Mouse (Mus musculus) limb, embryonic 12.5 days (tissue): ENCODE measurements around the gene Lama2. TPM values are rescaled to one million over a fixed set of nuclear protein-coding genes. Genes with fewer than 3 reads are reported as not detected.
"Not testable (repeated sequence)": the region's sequence is repeated elsewhere in the genome, so short reads cannot be mapped to it uniquely, and the experiment has no call there.

Experiments
- ATAC-seq: fragments of 200-750 bp; cut with Nextera tagmentation; 2 replicates; pipeline ENCODE4 v1.8.0; 2017; ENCODE audit warnings: low read depth, moderate TSS enrichment; ENCODE audit not compliant: insufficient number of reproducible peaks, insufficient read depth, low FRiP score, low TSS enrichment
- H3K27ac ChIP-seq: fragments of 300-500 bp; sonication (generic); 2 replicates; pipeline ENCODE4 v1.5.1; 2016; ENCODE audit warnings: mild to moderate bottlenecking, moderate library complexity
- H3K27me3 ChIP-seq: fragments of 300-500 bp; sonication (generic); 2 replicates; pipeline ENCODE4 v1.6.1; 2016; ENCODE audit warnings: mild to moderate bottlenecking, moderate library complexity
- H3K36me3 ChIP-seq: fragments of 300-500 bp; sonication (generic); 2 replicates; pipeline ENCODE4 v1.6.1; 2016; ENCODE audit warnings: mild to moderate bottlenecking, moderate library complexity
- H3K4me1 ChIP-seq: fragments of 300-500 bp; sonication (generic); replicated peaks from 2 replicates; pipeline ENCODE4 v1.6.1; 2016
- H3K4me2 ChIP-seq: fragments of 300-500 bp; sonication (generic); 2 replicates; pipeline ENCODE4 v1.6.1; 2016; ENCODE audit warnings: mild to moderate bottlenecking, moderate library complexity
- H3K4me3 ChIP-seq: fragments of 300-500 bp; sonication (generic); replicated peaks from 2 replicates; pipeline ENCODE4 v1.5.1; 2016; ENCODE audit warnings: mild to moderate bottlenecking
- H3K9ac ChIP-seq: fragments of 300-500 bp; sonication (generic); replicated peaks from 2 replicates; pipeline ENCODE4 v1.6.1; 2016; ENCODE audit warnings: mild to moderate bottlenecking, moderate library complexity
- H3K9me3 ChIP-seq: fragments of 300-500 bp; sonication (generic); 2 replicates; pipeline ENCODE4 v1.6.1; 2016; ENCODE audit warnings: mild to moderate bottlenecking, moderate library complexity
- WGBS: fragments of 180-500 bp; shearing (Covaris S2); methylation state at CpG from one replicate; pipeline ENCODE4 v1.1.7; 2016; 5-methylcytosine and 5-hydroxymethylcytosine counted together
- polyA plus RNA-seq: library from polyadenylated mRNA; unstranded; fragments of >200 nt; fragmentation: Nextera tagmentation; extraction: Ambion mirVana; gene quantifications from 2 replicates; pipeline ENCODE4 v1.2.1, GENCODE M21; 2016

Lama2 gene
- polyA plus RNA-seq, 1 experiment from 2014 or later: 13.3 TPM

- H3K9me3 ChIP-seq: no peaks in the 10 kb centered on the region
- WGBS: 88% methylated on average over 2 of the region's 2 CpGs
- no peak overlapping the region for H3K4me2 ChIP-seq
- H3K4me3 ChIP-seq: no peak overlapping the region
- no peak overlapping the region for H3K27ac ChIP-seq
- no peaks in the 10 kb centered on the region for H3K27me3 ChIP-seq
- H3K4me1 ChIP-seq: no peaks in the 10 kb centered on the region
- H3K9ac ChIP-seq: no peak overlapping the region
- ATAC-seq: no peak
- H3K36me3 ChIP-seq: no peaks in the 10 kb centered on the region
These were observed 646.0 kb downstream of the Lama2 start for GRCm38 (mm10) chr10:26973575-26973974.

DNA sequence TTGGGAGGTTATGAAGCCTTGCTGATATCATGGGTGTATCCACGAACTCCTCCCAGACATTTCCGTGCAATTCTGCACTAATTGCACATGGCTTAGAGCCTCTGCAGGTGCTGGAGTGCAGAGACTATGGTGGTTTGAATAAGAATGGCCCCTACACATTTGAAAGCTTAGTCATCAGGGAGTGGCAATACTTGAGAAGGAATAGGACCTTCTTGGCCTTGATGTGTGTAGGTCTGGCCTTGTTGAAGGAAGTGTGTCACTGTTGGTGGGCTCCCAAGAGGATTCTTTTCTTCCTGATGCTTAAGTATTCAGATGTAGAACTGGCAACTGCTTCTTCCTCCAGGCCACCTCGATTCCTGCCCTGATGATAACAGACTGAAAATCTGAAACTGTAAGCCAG lies 661.0 kb downstream of the Lama2 start:
- H3K27me3 ChIP-seq: no peaks in the 10 kb centered on the region
- no peak overlapping the region for H3K9ac ChIP-seq
- H3K4me2 ChIP-seq: no peak overlapping the region
- H3K4me3 ChIP-seq: no peak overlapping the region
- H3K4me1 ChIP-seq: no peaks in the 10 kb centered on the region
- no peak overlapping the region for H3K27ac ChIP-seq
- ATAC-seq: no peak
- H3K36me3 ChIP-seq: no peaks in the 10 kb centered on the region
- no peaks in the 10 kb centered on the region for H3K9me3 ChIP-seq
- WGBS: 80% methylated on average over 3 of the region's 3 CpGs

DNA sequence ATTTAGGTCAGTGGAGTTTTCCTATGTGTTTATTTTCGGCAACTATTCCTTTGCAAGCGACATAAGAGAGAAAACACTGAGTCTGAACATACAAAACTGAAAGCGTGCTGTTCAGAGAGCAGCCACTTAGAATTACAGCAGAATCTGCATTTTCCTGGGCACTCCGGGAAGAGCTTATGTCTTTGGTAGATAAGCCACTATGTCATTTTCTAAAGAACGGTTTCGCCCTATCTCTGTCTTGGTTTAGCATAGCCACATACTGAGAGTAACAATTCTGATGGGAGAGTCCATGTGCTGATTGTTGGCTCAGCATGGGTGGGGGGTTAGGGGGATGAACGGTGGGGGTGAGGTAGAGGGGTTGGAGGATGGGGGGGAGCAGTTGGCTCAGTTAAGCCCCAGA lies 669.1 kb downstream of the Lama2 start:
- Histone ChIP-seq H3K9ac (no peak overlapping the region), H3K4me2 (no peak overlapping the region), H3K36me3 (no peaks in the 10 kb centered on the region), H3K9me3 (no peaks in the 10 kb centered on the region), H3K4me3 (no peak overlapping the region), H3K4me1 (no peaks in the 10 kb centered on the region), H3K27me3 (no peaks in the 10 kb centered on the region), H3K27ac (no peak overlapping the region)
- WGBS: 89% methylated on average over 7 of the region's 7 CpGs
- no peak for ATAC-seq

- WGBS: 76% methylated on average over 8 of the region's 8 CpGs
- ATAC-seq: no peak
- Histone ChIP-seq H3K4me3 (no peak overlapping the region), H3K27me3 (no peaks in the 10 kb centered on the region), H3K36me3 (no peaks in the 10 kb centered on the region), H3K27ac (no peak overlapping the region), H3K4me1 (no peaks in the 10 kb centered on the region), H3K9me3 (no peaks in the 10 kb centered on the region), H3K4me2 (no peak overlapping the region), H3K9ac (no peak overlapping the region)
These were observed 669.9 kb downstream of the Lama2 start for GRCm38 (mm10) chr10:26949667-26950066.

GRCm38 (mm10) chr10:26948331-26948730 lies 671.2 kb downstream of the Lama2 start:
- no peak for ATAC-seq
- H3K27me3 ChIP-seq: no peaks in the 10 kb centered on the region
- WGBS: 76% methylated on average over 2 of the region's 2 CpGs
- no peak overlapping the region for H3K27ac ChIP-seq
- H3K9ac ChIP-seq: no peak overlapping the region
- H3K4me3 ChIP-seq: no peak overlapping the region
- no peaks in the 10 kb centered on the region for H3K4me1 ChIP-seq
- H3K9me3 ChIP-seq: no peaks in the 10 kb centered on the region
- no peaks in the 10 kb centered on the region for H3K36me3 ChIP-seq
- H3K4me2 ChIP-seq: no peak overlapping the region

DNA sequence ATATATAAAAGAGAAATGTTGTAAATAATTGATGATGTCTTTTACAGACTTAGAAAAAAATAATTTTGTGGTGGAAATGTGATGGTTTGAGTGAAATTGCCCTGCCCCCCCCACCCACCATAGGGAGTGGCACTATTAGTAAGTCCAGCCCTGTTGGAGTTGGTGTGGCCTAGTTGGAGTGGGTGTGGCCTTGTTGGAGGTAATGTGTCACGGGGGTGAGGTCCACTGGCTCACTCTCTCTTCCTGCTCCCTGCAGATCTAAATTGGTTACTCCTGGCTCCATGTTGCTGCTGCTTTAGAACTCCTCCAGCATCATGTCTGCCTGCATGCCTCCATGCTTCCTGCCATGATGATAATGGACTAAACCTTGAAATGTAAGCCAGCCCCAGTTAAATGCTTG lies 680.0 kb downstream of the Lama2 start:
- Histone ChIP-seq H3K4me2 (no peak overlapping the region), H3K4me3 (no peak overlapping the region), H3K27ac (no peak overlapping the region), H3K9me3 (no peaks in the 10 kb centered on the region), H3K27me3 (no peaks in the 10 kb centered on the region), H3K9ac (no peak overlapping the region), H3K4me1 (no peaks in the 10 kb centered on the region), H3K36me3 (no peaks in the 10 kb centered on the region)
- WGBS: 53% methylated on average over 1 of the region's 1 CpGs
- ATAC-seq: no peak

DNA sequence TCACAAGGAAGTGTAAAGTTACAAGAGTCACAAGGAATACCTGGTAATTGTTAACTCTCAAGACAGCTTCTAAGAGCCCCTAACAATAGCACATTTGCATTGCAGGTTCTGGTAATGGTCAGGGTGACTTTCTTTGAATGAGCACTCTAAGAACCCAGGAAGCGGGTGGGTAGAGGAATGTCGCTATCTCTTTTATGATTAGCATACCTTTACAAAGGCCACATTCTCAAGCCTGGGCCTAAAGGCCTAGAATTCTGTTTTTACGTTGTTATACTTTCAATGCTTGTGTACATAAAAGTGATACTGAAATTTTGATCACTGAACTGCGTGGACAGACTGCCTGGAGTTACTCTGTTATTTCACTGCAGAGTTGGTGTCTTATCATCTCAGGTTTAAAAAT lies 681.1 kb downstream of the Lama2 start:
- H3K4me2 ChIP-seq, H3K27ac ChIP-seq, H3K36me3 ChIP-seq, H3K27me3 ChIP-seq, H3K4me1 ChIP-seq, ATAC-seq, H3K4me3 ChIP-seq, H3K9me3 ChIP-seq, H3K9ac ChIP-seq: not testable (repeated sequence)
- WGBS: 86% methylated on average over 4 of the region's 4 CpGs

- not testable (repeated sequence) for H3K27ac ChIP-seq, H3K4me1 ChIP-seq, ATAC-seq, H3K4me3 ChIP-seq, H3K9ac ChIP-seq, H3K4me2 ChIP-seq, H3K9me3 ChIP-seq, H3K27me3 ChIP-seq, H3K36me3 ChIP-seq
- 92% methylated on average over 6 of the region's 6 CpGs for WGBS
These were observed 683.5 kb downstream of the Lama2 start for GRCm38 (mm10) chr10:26936056-26936455.
